Mouse (Mus musculus) hematopoietic multipotent progenitor cell, adult 10-12 weeks (in vitro differentiated cells): ENCODE results near the gene Bmper. TPM values are rescaled to one million over a fixed set of nuclear protein-coding genes. Genes with fewer than 3 reads are reported as not detected.

Experiments used
- polyA plus RNA-seq: library from polyadenylated mRNA; stranded (reverse); fragments of >175 nt; gene quantifications from 2 replicates; pipeline ENCODE4 v1.2.3, GENCODE M21; 2012; ENCODE audit warnings: low replicate concordance

The Bmper gene
- not detected in 2 replicates for polyA plus RNA-seq

DNA sequence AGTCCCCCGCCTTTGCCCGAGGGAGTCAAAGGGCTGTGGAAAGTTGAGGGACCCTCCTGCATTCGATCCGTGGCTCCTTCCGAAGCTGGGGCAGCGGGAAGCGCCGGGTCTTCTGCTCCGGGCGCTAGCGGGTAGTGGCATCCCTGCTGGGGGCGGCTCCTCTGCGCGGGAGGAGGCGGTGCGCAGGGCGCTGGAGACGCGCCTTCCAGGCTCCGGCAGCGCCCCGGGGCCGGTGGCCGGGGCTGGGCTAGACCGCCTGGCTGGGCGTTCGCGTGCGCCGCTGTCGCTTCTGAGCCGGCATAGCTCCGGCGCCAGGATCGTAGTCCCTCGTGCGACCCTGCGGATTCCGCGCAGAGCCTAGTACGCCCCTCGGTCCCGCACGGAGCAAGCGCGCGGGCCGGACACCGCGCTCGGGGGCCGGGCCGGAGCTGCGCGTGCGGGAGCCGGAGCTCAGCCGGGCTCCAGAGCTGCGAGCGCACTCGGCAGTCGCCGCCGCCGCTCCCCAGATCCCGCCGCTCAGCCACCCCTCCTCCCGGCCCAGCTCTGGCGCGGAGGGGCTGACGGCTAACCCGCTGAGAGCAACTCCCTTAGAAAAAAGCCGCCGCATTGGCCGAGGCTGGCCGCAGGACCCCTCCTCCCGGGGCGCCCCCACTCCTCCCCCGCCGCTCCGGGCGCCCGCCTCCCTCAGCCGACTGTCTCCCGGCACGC lies at the start of gene Bmper:
Gene Bmper, plus strand, starts transcription at position 236 of the 708 bp plus-strand sequence.

